Mouse (Mus musculus): ENCODE measurements at regions not wholly inside any gene's neighbourhood (a gene's known extent, or its start where the extent isn't known, plus 50 kb on each side); places are given as distances from the start of the nearest gene placed in this dataset.
"Not testable (repeated sequence)": the region's sequence is repeated elsewhere in the genome, so short reads cannot be mapped to it uniquely, and the experiment has no call there.

GRCm38 (mm10) chr6:24384193-24384888 is 130.5 kb downstream of the Iqub start:
- DNase-seq (ENCODE audit: low read depth, low spot score) = no peak

- DNase-seq (ENCODE audit: low read depth, low spot score) = no peak
Measured at GRCm38 (mm10) chr6:24379859-24380258, 135.0 kb downstream of the Iqub start.

- no peak for DNase-seq (ENCODE audit: low read depth, low spot score)
Measured at GRCm38 (mm10) chr6:24376728-24377127, 138.1 kb downstream of the Iqub start.

- no peak for DNase-seq (ENCODE audit: low read depth, low spot score)
Measured at GRCm38 (mm10) chr6:24373161-24373560, 141.7 kb downstream of the Iqub start.

- DNase-seq (ENCODE audit: low read depth, low spot score) = no peak
Measured at GRCm38 (mm10) chr6:24371680-24372079, 143.2 kb downstream of the Iqub start.

- peak; percentile 56 for DNase-seq (ENCODE audit: low read depth, low spot score)
Measured at GRCm38 (mm10) chr6:24350882-24351281, 164.0 kb downstream of the Iqub start.

- no peak for DNase-seq (ENCODE audit: low read depth, low spot score)
Measured at GRCm38 (mm10) chr6:24348481-24349062, 166.3 kb downstream of the Iqub start.

GRCm38 (mm10) chr6:24347745-24348480 is 167.0 kb downstream of the Iqub start:
- no peak for DNase-seq (ENCODE audit: low read depth, low spot score)

- no peak for DNase-seq (ENCODE audit: low read depth, low spot score)
Measured at GRCm38 (mm10) chr6:24342471-24342870, 172.4 kb downstream of the Iqub start.

- no peak for DNase-seq (ENCODE audit: low read depth, low spot score)
Measured at GRCm38 (mm10) chr6:24342056-24342455, 172.8 kb downstream of the Iqub start.

- not testable (repeated sequence) for DNase-seq (ENCODE audit: low read depth, low spot score)
Measured at GRCm38 (mm10) chr6:24340107-24340506, 172.2 kb upstream of the Slc13a1 start.

- no peak for DNase-seq (ENCODE audit: low read depth, low spot score)
Measured at GRCm38 (mm10) chr6:24325215-24325614, 157.3 kb upstream of the Slc13a1 start.

- no peak for DNase-seq (ENCODE audit: low read depth, low spot score)
Measured at GRCm38 (mm10) chr6:24324718-24325117, 156.8 kb upstream of the Slc13a1 start.

- DNase-seq (ENCODE audit: low read depth, low spot score) = no peak
Measured at GRCm38 (mm10) chr6:24322371-24322770, 154.5 kb upstream of the Slc13a1 start.

GRCm38 (mm10) chr6:24318862-24319261 is 151.0 kb upstream of the Slc13a1 start:
- no peak for DNase-seq (ENCODE audit: low read depth, low spot score)

- no peak for DNase-seq (ENCODE audit: low read depth, low spot score)
Measured at GRCm38 (mm10) chr6:24310675-24311074, 142.8 kb upstream of the Slc13a1 start.

- no peak for DNase-seq (ENCODE audit: low read depth, low spot score)
Measured at GRCm38 (mm10) chr6:24309810-24310209, 141.9 kb upstream of the Slc13a1 start.

GRCm38 (mm10) chr6:24301681-24302080 is 133.8 kb upstream of the Slc13a1 start:
- no peak for DNase-seq (ENCODE audit: low read depth, low spot score)

GRCm38 (mm10) chr6:24301146-24301545 is 133.3 kb upstream of the Slc13a1 start:
- DNase-seq (ENCODE audit: low read depth, low spot score) = no peak

- DNase-seq (ENCODE audit: low read depth, low spot score) = no peak
Measured at GRCm38 (mm10) chr6:24298562-24299212, 130.8 kb upstream of the Slc13a1 start.

- DNase-seq (ENCODE audit: low read depth, low spot score) = not testable (repeated sequence)
Measured at GRCm38 (mm10) chr6:24288757-24289156, 120.9 kb upstream of the Slc13a1 start.

- no peak for DNase-seq (ENCODE audit: low read depth, low spot score)
Measured at GRCm38 (mm10) chr6:24272821-24273220, 104.9 kb upstream of the Slc13a1 start.
